Comparison of ENCODE assay signal across 9 mouse cellular contexts in the genomic region with DNA sequence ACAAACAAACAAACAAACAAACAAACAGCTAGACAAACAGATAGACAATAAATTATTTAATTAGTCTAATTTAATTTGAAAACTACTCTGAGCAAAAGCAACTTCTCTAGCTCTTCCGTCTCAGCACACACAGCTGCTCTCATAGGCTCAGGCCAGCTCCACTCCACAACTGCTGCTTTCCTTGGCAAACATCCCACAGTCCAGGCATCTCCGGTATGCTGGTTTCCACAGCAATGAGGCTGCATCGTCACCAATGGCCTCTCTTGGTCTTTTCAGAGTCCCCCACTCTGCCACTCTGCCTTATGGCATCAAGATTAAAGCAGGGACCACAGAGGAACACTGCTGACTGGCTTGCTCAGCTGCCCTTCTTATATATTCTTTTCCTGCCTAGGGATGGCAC. TPM values are rescaled to one million over a fixed set of nuclear protein-coding genes. Genes with fewer than 3 reads are reported as not detected.
DNase-seq lines count a peak whose midpoint lies in the region; ATAC-seq and TF ChIP-seq lines count a peak whose summit lies in the region.
"Had no signal": no experiment of that assay in that cellular context is flagged by ENCODE, and none has a peak within 500 bp of the region (broad histone marks: within the 10 kb centered on the region; RNA-seq: fewer than 3 reads in every experiment).

No protein-coding gene starts in this region.

- no peak overlapping the region for H3K4me2 ChIP-seq in hindbrain, embryonic 16.5 days (ENCODE audit: low read length)
- H3K4me2 ChIP-seq in hindbrain, embryonic 12.5 days (replicated peaks), result no peak overlapping the region
- H3K4me2 ChIP-seq in intestine, embryonic 16.5 days (ENCODE audit: low read depth, low read length), result no peak overlapping the region
- no peak overlapping the region for H3K4me2 ChIP-seq in lung, embryonic 14.5 days

- no peak overlapping the region for H3K9ac ChIP-seq in hindbrain, embryonic 16.5 days (ENCODE audit: low read depth, low read length)
- no peak overlapping the region for H3K9ac ChIP-seq in hindbrain, embryonic 12.5 days
- no peak overlapping the region for H3K9ac ChIP-seq in intestine, embryonic 16.5 days (ENCODE audit: low read depth, low read length)
- no peak overlapping the region for H3K9ac ChIP-seq in lung, embryonic 14.5 days

- no peaks in the 10 kb centered on the region for H3K27me3 ChIP-seq in hindbrain, embryonic 16.5 days (replicated peaks; ENCODE audit: control insufficient read depth, insufficient read depth, low read length)
- H3K27me3 ChIP-seq in hindbrain, embryonic 12.5 days, result no peaks in the 10 kb centered on the region
- no peaks in the 10 kb centered on the region; the same call in 1 of the 2 replicates for H3K27me3 ChIP-seq in intestine, embryonic 16.5 days (replicated peaks; ENCODE audit: control insufficient read depth, insufficient read depth, low read length)
- no peaks in the 10 kb centered on the region for H3K27me3 ChIP-seq in lung, embryonic 14.5 days (ENCODE audit: insufficient read depth, low read length)

- peak; percentile 81 for DNase-seq in brain, embryonic 14.5 days (ENCODE audit: low read depth)
- peak; percentile 93 for DNase-seq in lung, embryonic 14.5 days
- DNase-seq in layer of hippocampus, adult 9-11 months, result no peak
- no peak for DNase-seq in urinary bladder, postnatal 14 days (ENCODE audit: low spot score)
- DNase-seq: adrenal gland, adult 8-10 months had no signal

- 46% methylated on average over 3 of the region's 3 CpGs for WGBS in hindbrain, embryonic 16.5 days
- 51% methylated on average over 3 of the region's 3 CpGs for WGBS in hindbrain, embryonic 12.5 days
- 37% methylated on average over 3 of the region's 3 CpGs for WGBS in intestine, embryonic 16.5 days
- WGBS in lung, embryonic 14.5 days, result 15% methylated on average over 3 of the region's 3 CpGs

- peak; percentile 65; the same call in 1 of the 2 replicates for ATAC-seq in hindbrain, embryonic 16.5 days
- no peak for ATAC-seq in hindbrain, embryonic 12.5 days (ENCODE audit: low FRiP score)
- ATAC-seq in intestine, embryonic 16.5 days, result peak; percentile 76
- ATAC-seq in lung, embryonic 14.5 days (ENCODE audit: insufficient read depth), result peak; percentile 93
- ATAC-seq in megakaryocyte, adult 5-6 weeks (ENCODE audit: poor library complexity, severe bottlenecking), result no peak

- no peaks in the 10 kb centered on the region for H3K36me3 ChIP-seq in hindbrain, embryonic 16.5 days (ENCODE audit: control insufficient read depth, insufficient read depth, low read length)
- no peaks in the 10 kb centered on the region for H3K36me3 ChIP-seq in hindbrain, embryonic 12.5 days
- H3K36me3 ChIP-seq in intestine, embryonic 16.5 days (ENCODE audit: control insufficient read depth, insufficient read depth, low read length), result no peaks in the 10 kb centered on the region
- no peaks in the 10 kb centered on the region for H3K36me3 ChIP-seq in lung, embryonic 14.5 days (ENCODE audit: insufficient read depth)

- no peak overlapping the region for H3K27ac ChIP-seq in hindbrain, embryonic 16.5 days (ENCODE audit: low read depth, low read length)
- no peak overlapping the region for H3K27ac ChIP-seq in hindbrain, embryonic 12.5 days
- no peak overlapping the region for H3K27ac ChIP-seq in intestine, embryonic 16.5 days (ENCODE audit: low read length)
- H3K27ac ChIP-seq in lung, embryonic 14.5 days (ENCODE audit: low read depth), result 0 out of 2 replicates have a peak overlapping the region, but pooled peaks have one; percentile 16

- no peaks in the 10 kb centered on the region; the same call in 1 of the 2 replicates for H3K4me1 ChIP-seq in hindbrain, embryonic 16.5 days (ENCODE audit: control insufficient read depth, insufficient read depth, low read depth, low read length)
- H3K4me1 ChIP-seq in hindbrain, embryonic 12.5 days, result no peaks in the 10 kb centered on the region
- peaks cover 4% of the 10 kb centered on the region; the same call in 1 of the 2 replicates for H3K4me1 ChIP-seq in intestine, embryonic 16.5 days (ENCODE audit: control insufficient read depth, insufficient read depth, low read length)
- H3K4me1 ChIP-seq in lung, embryonic 14.5 days (ENCODE audit: insufficient read depth), result no peaks in the 10 kb centered on the region

- no peak for TF ChIP-seq POLR2A in brain, embryonic 14.5 days (IDR thresholded peaks at IDR 0.05; ENCODE audit: borderline replicate concordance, extremely low read depth, insufficient read depth, insufficient read length, poor library complexity, severe bottlenecking)

- H3K4me3 ChIP-seq in hindbrain, embryonic 16.5 days (ENCODE audit: low read length), result no peak overlapping the region
- H3K4me3 ChIP-seq in hindbrain, embryonic 12.5 days, result no peak overlapping the region
- no peak overlapping the region for H3K4me3 ChIP-seq in intestine, embryonic 16.5 days (ENCODE audit: low read length)
- no peak overlapping the region for H3K4me3 ChIP-seq in lung, embryonic 14.5 days (ENCODE audit: low read depth, low read length)

- no peaks in the 10 kb centered on the region for H3K9me3 ChIP-seq in hindbrain, embryonic 16.5 days (ENCODE audit: control insufficient read depth, low read length)
- no peaks in the 10 kb centered on the region for H3K9me3 ChIP-seq in hindbrain, embryonic 12.5 days (replicated peaks)
- H3K9me3 ChIP-seq in intestine, embryonic 16.5 days (ENCODE audit: control insufficient read depth, low read length), result no peaks in the 10 kb centered on the region
- no peaks in the 10 kb centered on the region for H3K9me3 ChIP-seq in lung, embryonic 14.5 days (ENCODE audit: low read depth, low read length)

- TF ChIP-seq CTCF in brain, embryonic 14.5 days (IDR thresholded peaks at IDR 0.05; ENCODE audit: borderline replicate concordance, extremely low read depth, insufficient read depth, insufficient read length), result no peak
- TF ChIP-seq CTCF in lung, embryonic 14.5 days (IDR thresholded peaks at IDR 0.05; ENCODE audit: low read depth), result no peak

RNA-seq across cellular contexts. Expression of a gene that starts 18.4 kb away (rescaled TPM):
- 34.2 and 36.4 TPM in 2 replicates for polyA plus RNA-seq in hindbrain, embryonic 16.5 days (2015; fragmentation: Nextera tagmentation; extraction: Ambion mirVana)
- 44.3 and 46.1 TPM in 2 replicates for polyA plus RNA-seq in hindbrain, embryonic 12.5 days (2016; fragmentation: Nextera tagmentation; extraction: Ambion mirVana)
- 7.6 and 15.0 TPM in 2 replicates for polyA plus RNA-seq in brain, embryonic 14.5 days (2012; rRNA removed)
- 59.5 and 71.0 TPM in 2 replicates for polyA plus RNA-seq in intestine, embryonic 16.5 days (2015; fragmentation: Nextera tagmentation; extraction: Ambion mirVana)
- polyA plus RNA-seq in lung, embryonic 14.5 days (2014; fragmentation: Nextera tagmentation; extraction: Ambion mirVana), result 60.6 and 68.1 TPM in 2 replicates
- 36.6 and 46.4 TPM in 2 replicates for total RNA-seq in megakaryocyte, adult 5-6 weeks (2015)
- total RNA-seq in megakaryocyte, adult 5-6 weeks (2017), result 27.0 and 34.6 TPM in 2 replicates

RNA-seq across cellular contexts. Expression of a gene that starts 37.8 kb away (rescaled TPM):
- 2.2 and 2.5 TPM in 2 replicates for polyA plus RNA-seq in hindbrain, embryonic 16.5 days (2015; fragmentation: Nextera tagmentation; extraction: Ambion mirVana)
- 1.9 and 2.2 TPM in 2 replicates for polyA plus RNA-seq in hindbrain, embryonic 12.5 days (2016; fragmentation: Nextera tagmentation; extraction: Ambion mirVana)
- polyA plus RNA-seq in brain, embryonic 14.5 days (2012; rRNA removed), result 1.7 and 2.1 TPM in 2 replicates
- 3.1 and 3.6 TPM in 2 replicates for polyA plus RNA-seq in intestine, embryonic 16.5 days (2015; fragmentation: Nextera tagmentation; extraction: Ambion mirVana)
- 3.6 and 3.9 TPM in 2 replicates for polyA plus RNA-seq in lung, embryonic 14.5 days (2014; fragmentation: Nextera tagmentation; extraction: Ambion mirVana)
- total RNA-seq in megakaryocyte, adult 5-6 weeks (2015), result 159 TPM in 2 replicates
- total RNA-seq in megakaryocyte, adult 5-6 weeks (2017), result 189 and 212 TPM in 2 replicates

RNA-seq across cellular contexts. Expression of a gene that starts 51.7 kb away (rescaled TPM):
- polyA plus RNA-seq in hindbrain, embryonic 16.5 days (2015; fragmentation: Nextera tagmentation; extraction: Ambion mirVana), result 78.2 and 93.9 TPM in 2 replicates
- polyA plus RNA-seq in hindbrain, embryonic 12.5 days (2016; fragmentation: Nextera tagmentation; extraction: Ambion mirVana), result 64.5 and 74.1 TPM in 2 replicates
- polyA plus RNA-seq in brain, embryonic 14.5 days (2012; rRNA removed), result 106 and 111 TPM in 2 replicates
- polyA plus RNA-seq in intestine, embryonic 16.5 days (2015; fragmentation: Nextera tagmentation; extraction: Ambion mirVana), result 69.4 and 75.4 TPM in 2 replicates
- 51.0 and 59.3 TPM in 2 replicates for polyA plus RNA-seq in lung, embryonic 14.5 days (2014; fragmentation: Nextera tagmentation; extraction: Ambion mirVana)
- total RNA-seq in megakaryocyte, adult 5-6 weeks (2015), result 17.5 and 21.2 TPM in 2 replicates
- total RNA-seq in megakaryocyte, adult 5-6 weeks (2017), result 50.8 and 57.9 TPM in 2 replicates

Comparison
In these comparisons a context has a peak if more than half of its experiments do, and no peak if none do; other contexts are left out.
1. ATAC-seq: peak in hindbrain, embryonic 16.5 days (single experiment), intestine, embryonic 16.5 days (single experiment) and lung, embryonic 14.5 days (single experiment); none in hindbrain, embryonic 12.5 days (single experiment) and megakaryocyte, adult 5-6 weeks (single experiment).
2. DNase-seq: peak in brain, embryonic 14.5 days (single experiment) and lung, embryonic 14.5 days (single experiment); none in layer of hippocampus, adult 9-11 months (single experiment) and urinary bladder, postnatal 14 days (single experiment).